Mouse (Mus musculus): ENCODE data around the gene Dedd.
"Not testable (repeated sequence)": the region's sequence is repeated elsewhere in the genome, so short reads cannot be mapped to it uniquely, and the experiment has no call there.

Gene Dedd

DNA sequence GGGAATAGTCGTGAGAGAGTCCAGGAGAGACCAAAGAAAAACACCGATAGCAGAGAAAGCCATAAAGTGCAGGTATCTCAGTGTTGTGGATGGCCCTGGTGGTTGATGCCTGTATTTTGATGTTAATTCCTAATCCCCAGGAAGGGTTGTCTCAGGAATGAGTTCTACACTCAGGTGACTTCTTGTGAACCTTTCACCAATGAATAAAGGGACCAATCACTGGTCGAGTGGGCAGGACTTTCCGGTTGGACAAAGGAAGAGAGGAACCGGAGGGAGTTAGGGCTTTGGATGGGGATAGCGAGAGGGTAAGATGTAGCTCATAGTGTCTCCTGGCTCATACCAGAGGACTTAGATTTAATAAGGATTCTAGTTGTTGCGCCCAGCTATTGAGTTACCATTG lies 9.2 kb upstream of the Dedd start:
- no peak for DNase-seq (ENCODE audit: extremely low spot score)

DNA sequence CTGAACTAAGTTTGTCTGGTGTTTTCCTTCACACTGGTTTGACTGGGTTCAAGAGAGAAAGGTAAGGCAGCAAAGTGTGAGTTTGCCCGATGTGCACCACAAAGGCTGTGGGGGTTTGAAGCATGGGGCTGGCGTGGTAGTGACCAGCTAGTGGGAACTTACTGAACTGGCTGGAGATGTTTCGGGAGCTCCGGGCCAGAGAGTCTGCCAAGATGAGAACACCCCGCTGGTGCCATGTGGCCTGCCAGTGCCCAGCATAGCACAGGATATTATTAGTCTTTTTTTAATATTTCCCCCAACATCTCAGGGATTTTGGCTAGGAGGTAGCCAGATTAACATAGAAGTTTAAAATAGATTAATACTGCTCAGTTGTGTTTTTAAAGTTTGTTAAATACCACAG lies 8.8 kb upstream of the Dedd start:
- DNase-seq (ENCODE audit: extremely low spot score), result no peak

DNA sequence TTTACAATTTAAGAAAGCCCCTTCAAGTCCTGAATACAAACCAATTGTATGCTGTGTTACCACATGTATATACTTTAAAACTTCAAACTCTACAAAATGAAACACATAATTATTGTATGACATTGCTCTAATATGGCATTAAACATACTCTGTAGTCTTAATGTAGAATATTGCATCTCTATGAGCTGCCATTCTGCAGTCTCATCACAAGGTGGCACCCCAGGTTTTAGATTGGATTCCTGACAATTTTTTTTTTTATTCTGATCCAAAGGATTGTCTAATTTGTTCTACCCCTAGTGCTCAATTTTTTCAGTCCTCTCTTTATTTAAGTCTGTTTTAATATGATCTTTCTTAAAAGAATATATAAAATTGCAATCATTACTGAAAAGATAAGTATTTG lies 7.5 kb upstream of the Dedd start:
- no peak for DNase-seq (ENCODE audit: extremely low spot score)

DNA sequence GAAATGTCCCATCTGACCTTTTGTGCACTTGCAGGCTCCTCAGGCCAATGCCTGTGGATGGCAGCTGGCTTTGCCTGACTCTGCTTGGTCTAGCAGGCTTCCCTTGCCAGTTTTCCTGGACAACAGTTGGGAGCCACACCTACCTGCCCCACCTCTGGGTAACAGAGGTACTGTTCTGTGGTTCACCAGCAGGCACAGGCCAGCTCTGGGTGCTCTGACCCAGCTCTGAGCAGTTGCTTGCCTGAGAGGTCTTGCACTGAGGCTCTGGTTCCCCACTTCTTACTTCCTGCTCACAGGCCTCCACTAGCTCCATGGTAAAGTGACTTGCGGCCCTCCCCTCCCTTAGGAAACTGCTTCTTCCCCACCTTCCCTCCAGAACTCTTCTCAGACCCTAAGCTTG lies 6.9 kb upstream of the Dedd start:
- no peak for DNase-seq (ENCODE audit: extremely low spot score)

DNA sequence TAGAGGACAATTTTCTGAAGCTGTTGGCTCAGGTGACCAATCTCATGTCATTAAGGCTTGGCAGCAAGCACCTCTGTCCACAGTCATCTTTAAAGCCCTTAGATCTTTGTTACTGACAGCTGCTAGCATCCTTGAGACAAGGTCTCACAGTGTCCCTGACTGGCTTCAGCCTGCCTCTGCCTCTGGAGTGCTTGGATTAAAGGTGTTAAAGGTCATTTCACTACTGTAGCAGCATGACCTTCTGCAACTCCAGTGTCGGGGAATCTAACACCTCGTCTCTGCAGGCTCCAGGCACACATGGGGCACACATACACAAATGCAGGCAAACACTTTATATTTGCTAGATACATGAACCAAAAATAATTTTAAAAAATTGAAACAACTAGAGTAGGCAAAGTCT lies 3.4 kb upstream of the Dedd start:
- no peak for DNase-seq (ENCODE audit: extremely low spot score)

DNA sequence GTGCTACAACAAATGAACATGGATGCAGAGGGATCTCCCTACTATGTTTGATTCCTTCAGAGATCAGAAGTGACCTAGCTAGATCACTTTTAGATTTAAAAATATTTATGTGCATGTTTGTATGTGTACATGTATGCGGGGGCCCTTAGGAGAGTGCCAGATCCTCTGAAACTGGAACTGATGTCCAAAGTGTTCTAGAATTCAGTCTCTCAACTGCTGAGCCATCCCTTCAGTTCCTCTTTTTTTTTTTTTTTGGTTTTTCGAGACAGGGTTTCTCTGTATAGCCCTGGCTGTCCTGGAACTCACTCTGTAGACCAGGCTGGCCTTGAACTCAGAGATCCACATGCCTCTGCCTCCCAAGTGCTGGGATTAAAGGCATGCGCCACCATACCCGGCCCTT lies 2.4 kb upstream of the Dedd start:
- DNase-seq (ENCODE audit: extremely low spot score), result not testable (repeated sequence)

DNA sequence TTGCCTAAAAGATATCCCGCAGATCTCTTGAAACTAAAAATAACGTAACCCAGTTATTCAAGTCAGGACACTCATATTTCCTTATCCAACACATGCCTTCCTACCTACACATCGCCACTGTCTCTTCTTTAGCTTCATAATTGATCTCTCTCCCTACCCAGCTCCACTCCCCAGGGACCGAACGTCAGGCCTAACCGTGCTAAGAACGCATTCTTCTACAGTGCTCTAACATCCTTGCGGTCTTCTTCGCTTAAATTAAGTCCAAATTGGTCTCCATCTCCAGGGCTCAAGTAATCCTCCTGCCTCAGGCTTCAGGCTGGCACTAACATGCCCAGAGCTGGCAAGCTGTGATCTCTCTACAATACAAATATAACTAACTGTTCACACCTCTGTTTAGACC lies 701 bp upstream of the Dedd start:
- DNase-seq (ENCODE audit: extremely low spot score), result no peak

DNA sequence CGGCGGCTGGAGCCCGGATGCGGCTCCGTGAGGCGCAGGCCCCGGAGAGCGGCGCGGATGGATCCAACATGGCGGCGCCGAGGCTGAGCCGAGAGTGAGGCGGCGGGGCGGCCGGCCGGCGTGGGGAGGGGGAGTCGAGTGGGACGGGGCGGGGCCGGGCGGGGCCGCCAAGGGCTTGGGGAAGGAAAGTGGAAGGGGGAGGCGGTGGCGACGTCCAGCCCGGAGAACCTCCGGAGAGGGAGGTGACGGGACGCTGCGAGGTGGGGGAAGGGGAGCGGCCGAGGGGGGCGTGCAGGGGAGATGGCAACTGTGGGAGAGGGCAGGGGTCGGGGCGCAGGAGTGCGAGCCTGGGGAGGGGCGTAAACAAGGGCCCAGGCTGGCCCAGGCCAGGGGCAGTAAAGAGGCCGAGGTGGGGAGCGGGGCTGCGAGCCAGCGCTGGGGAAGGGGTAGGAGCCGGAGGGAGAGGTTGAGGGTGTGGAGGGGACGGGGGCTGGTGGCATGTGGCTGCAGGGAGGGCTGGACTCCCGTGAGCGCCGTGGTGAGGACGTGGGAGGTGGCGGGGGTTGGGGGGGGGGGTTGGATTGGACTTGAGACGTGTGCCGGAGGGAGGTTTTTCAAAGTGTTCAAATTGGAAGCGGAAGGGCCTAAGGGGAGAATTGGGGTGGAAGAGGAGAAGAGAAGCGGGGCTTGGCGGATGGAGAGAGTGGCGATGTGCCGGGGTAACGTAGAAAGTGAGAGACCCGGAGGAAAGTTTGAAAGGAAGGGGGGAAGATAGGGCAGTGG lies 679 bp downstream of the Dedd start:
- peak; percentile 95 for DNase-seq (ENCODE audit: extremely low spot score)

DNA sequence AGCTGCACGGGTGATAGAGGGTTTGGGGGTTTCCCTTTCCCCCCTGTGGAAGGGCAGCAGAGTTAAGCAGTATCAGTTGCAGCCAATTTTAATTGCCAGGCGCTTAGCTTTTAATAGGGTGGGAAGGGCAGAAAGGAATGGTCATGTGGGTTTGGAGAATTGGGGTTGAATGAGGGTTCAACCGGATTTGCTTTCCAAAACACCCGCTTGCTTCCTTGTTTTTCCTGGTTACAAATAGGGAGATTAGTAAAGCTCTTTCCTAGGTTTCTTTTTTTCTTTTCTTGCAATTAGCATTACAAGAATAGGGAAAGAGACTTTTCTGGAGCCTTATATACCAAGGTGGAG lies 1.2 kb downstream of the Dedd start:
- DNase-seq (ENCODE audit: extremely low spot score), result no peak

DNA sequence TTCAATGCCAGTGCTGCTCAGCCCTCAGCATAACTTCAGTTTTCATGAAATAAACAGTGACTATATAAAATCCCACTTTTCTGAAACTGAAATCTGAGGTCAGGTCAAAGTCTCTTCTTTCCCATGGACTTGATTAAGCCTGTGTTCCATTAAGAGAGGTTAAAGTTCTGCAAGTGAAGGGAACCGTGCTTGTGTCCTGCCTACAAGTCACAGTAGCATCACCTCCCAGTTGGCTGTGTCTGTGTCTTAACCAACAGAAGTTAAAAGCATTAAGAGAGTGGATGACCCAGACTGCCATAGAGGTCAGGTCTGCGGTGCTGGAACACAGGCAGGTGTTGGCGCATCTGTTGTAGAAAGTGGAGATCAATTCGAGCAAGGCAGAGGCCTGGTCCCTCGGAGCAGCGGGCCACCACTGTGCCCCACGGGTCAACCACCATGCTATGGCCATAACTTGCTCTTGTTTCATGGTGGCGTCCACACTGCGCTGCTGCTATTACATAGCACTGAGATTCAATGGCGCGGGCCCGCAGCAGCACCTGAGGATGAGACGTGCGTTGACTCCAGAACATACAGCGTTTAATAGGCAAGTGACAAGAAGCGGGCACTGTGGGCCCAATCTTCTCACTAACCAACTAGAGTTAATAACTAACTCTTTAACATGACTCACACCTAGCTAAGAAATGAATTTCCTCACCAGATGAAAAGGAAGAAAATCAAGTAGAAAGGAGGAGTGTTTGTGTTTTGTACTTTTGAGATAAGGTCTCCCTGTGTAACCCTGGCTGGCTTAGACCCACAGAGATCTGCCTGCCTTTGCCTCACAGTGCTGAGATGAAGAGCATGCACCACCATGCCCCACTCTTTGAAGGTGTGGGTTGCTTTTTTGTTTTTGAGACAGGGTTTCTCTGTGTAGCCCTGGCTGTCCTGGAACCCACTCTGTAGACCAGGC lies 13.6 kb downstream of the Dedd start:
- no peak for DNase-seq (ENCODE audit: extremely low spot score)

DNA sequence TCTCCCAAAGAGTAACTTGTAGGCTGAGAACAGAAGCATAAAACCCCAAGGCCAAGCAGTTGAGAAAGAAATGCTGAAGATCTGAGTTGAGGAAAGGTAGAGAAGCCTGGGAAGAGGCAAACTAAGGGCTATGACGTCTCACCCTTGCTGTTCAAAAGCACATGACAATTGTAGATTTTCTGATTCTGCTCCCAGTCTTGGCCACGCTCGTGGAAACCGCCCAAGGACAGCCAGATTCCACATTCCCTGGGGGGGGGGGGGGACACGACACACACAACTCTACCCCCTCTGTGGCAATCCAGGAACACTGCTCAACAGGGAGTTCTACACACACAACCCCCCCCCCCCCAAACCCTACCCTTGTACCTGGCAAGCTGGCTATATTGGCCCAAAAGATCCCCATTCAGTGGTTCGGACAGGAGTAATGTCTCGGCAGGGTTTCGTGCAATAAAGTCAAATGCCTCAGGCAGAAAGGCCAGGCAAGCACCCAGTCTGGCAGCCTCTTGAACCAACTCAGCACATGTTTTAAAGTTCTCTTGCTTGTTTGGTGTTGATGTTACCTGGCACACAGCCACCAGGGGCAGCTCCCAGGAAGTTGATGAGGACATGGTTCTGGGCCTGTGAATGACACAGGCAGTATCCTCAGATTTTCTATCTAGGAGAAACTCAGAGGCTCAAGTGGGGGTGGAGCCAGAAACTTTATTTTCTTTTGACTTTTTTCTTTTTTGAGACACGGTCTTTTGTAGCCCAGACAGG lies 15.2 kb downstream of the Dedd start:
- no peak for DNase-seq (ENCODE audit: extremely low spot score)

DNA sequence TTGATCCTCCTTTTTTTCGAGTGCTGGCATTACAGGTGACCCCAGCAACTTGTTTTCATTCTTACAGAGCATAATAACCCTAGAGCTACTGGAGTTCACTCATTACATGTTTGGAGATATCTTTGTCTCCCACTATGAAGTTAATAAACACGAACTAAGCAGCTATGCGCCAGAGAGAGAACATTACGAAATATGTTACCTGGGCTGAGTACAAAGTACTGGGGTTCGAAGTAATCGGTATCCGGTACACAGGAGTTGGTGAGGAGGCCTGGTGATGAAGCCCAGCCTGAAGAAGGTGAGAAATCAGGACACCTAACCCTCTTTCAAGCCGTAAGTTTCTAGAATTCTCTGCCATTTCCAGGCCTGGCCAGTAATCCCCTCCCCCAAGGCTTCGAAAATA lies 15.8 kb downstream of the Dedd start:
- DNase-seq (ENCODE audit: extremely low spot score), result no peak

DNA sequence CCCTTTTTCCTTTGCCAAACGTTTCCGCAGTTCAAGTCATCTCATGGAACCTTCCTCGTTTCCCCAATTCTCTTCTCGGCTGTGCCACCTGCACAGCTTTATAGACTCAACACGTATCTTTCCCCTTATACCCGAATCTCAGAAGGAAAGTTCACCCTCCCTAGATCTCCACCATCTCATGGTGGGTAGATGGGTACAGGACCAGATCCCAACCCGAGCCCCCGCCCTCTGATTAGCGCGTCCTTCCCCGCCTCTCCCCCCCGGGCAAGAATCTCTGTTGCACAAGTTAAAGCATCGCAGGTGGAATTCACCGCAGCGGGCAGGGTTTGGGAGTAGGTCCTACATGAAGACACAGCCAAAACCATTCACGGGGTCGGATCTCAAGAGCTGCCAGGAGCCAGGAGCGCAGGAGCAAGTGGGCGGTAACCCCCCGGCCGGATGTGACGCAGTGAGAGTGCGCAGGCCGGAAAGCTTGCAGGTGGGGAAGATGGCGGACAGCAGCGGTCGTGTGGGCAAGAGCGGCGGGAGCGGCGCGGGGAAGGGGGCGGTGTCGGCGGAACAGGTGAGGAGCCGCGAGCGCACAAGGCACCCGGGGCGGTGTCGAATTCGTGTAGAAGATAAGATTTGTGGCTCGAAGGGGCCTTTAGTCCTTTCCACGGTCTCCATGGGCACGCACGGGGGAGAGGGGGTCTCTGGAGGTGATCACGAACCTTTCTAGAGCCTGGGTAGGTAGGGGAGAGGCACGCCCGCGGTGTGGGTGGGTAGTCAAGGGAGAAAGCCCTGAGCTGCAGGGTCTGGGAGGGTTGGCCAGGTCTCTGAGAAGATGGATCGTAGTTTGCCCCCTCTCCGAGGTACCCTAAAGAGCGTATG lies 16.5 kb downstream of the Dedd start, which contains the start of the genes Nit1 and Pfdn2:
Gene Nit1, minus strand, starts transcription at position 422 of the 870 bp plus-strand sequence.
Gene Pfdn2, plus strand, starts transcription at position 446 of the 870 bp plus-strand sequence.
- DNase-seq (ENCODE audit: extremely low spot score), result peak; percentile 94

DNA sequence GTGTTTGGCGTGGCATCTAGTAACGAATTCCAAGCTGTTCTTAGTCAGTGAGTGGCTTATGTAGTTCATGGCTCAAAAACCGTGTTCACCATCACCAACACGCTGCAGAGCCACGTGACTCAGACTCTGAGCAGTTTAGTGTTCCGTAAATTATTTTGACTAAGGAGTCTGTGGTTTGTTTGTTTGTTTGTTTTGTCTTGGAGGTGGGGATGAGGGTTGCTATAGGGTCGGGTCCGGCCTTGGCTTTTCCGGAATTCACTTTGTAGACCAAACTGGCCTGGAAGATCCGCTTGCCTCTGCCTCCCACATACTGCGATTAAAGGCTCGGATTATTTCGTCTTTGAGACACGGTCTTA lies 17.1 kb downstream of the Dedd start:
- no peak for DNase-seq (ENCODE audit: extremely low spot score)

DNA sequence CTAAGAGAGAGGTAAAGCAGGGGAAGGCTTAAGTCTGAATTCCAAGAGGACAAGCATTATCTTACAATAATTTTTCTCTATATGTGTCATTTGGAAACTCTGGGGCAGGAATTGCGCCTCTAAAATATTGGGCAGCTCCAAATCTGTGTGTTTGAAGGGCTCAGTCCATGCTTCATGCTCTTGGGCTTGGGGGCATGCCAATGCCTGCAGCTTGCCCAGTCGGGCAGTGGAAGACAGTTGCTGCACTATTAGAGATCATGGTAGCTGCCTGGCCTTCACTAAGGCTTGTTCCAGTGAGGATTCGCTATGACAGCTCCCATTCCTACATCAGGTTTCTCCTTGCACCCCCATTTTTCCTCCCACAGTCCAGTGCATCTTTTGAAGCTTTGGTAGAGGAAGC lies 19.7 kb downstream of the Dedd start:
- DNase-seq (ENCODE audit: extremely low spot score), result no peak

DNA sequence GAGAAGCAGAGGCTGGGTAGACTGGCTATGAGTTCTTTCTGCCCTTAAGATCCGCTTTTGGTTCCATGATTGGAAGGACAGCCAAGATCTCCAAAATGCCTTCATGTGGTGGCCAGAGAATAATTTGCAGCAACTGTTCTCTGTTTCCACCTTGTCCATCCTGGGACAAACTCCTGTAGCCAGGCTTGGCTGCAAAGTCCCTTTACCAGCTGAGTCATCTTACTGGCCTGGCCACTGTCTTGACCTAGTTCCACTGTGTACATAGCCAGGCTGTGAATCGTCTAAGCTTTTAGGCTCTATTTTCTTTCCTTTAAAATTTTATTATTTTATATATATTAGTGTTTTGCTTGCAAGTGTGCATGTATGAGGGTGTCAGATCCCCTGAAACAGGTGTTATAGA lies 20.3 kb downstream of the Dedd start:
- DNase-seq (ENCODE audit: extremely low spot score), result no peak

DNA sequence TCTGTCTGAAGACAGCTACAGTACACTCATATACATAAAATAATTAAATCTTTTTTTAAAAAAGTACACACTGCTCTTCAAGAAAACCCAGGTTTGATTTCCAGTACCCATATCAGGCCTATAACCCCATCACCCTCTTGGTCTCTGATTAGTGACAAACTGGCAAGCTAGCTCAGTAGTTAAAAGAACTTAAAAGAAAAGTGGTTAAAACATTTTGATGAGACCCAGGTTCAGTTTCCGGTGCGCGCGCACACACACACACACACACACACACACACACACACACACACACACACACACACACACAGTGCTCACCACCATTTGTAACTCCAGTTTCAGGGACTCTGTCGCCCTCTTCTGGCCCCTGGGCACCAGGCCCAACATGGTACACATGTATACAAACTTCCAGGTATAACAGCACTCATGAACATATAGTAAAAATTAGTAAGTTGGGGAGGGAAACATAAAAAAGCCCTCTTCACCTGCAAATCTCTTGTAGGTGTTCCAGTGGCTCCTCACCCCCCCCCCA lies 26.9 kb downstream of the Dedd start:
- DNase-seq (ENCODE audit: extremely low spot score), result no peak

DNA sequence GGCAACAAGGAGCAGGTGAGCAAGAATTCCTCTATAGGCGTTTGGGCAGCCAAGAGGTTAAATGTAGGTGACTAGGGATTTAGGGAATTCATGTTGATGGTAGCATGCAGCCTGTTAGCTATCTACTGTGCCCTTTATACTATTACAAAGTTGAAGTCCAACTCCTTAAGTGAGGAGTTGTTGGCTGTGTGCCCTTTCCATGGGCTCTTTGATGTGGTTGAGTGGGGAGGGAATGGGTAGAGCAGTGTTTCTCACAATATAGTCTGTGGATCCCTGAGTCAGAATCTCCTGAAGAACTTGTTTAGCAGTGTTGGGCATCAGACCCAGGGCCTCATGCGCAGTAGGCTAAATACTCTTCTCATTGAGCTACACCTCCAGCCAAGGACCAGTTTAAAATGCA lies 27.9 kb downstream of the Dedd start:
- DNase-seq (ENCODE audit: extremely low spot score), result no peak

DNA sequence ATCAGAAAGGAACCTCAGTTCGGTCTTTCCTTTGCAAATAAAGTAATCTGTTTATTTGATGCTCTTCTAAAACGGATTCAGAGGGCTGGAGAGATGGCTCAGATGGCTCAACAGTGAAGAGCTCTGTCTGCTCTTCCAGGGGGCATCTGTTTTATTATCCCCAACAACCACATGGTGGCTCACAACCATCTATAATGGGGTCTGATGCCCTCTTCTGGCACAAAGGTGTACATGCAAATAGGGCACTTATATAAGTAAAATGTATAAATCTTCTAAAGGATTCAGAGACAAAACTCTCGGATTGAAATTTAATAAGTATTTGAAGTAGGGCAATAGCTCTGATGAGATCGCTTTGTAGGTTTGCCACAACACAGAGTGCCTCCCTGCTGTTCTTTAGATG lies 29.5 kb downstream of the Dedd start:
- no peak for DNase-seq (ENCODE audit: extremely low spot score)

DNA sequence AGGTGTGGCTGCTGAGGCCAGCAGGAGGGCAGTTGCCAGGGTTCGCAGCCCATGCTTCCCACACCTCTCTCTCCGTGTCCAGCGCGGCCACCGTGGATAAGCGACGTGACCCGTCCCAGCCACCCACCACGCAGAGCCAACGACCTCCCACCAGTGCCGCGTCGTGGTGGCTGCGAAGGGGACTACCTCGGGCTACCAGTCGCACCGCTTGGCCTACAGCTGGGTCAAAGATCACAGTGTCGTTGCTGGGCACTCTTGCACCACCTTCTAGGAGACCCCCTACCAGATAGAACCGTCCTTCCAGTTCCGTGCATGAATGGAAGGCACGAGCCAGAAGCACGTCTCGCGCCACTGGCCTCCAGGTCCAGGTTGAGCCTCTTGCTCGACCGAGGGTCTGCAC lies 31.3 kb downstream of the Dedd start:
- DNase-seq (ENCODE audit: extremely low spot score), result no peak

DNA sequence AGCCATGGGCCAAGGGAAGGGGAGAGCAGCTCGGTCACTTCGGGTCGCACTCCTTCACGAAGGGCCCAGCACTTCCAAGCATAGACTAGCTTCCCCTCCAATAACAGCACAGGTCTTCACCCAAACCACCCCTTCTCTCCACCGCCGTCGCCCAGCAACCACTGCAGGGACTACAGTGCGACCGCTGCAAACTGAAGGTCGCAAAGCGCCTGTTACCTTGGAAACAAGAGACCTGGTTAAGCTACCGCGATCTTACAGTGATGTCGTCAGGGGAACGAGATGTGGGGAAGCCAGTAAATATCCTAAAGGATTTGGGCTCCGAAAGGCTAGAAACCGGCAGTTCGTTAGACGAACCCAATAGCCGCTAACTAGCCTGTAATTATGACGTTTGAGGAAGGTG lies 31.7 kb downstream of the Dedd start, which contains the start of gene Klhdc9:
Gene Klhdc9, minus strand, starts transcription at position 143 of the 400 bp plus-strand sequence.
- peak; percentile 90 for DNase-seq (ENCODE audit: extremely low spot score)

Data from embryo, embryonic 9.5 days (tissue).